Mouse (Mus musculus): ENCODE measurements around the gene Rnf213. TPM values are rescaled to one million over a fixed set of nuclear protein-coding genes. Genes with fewer than 3 reads are reported as not detected.
A peak's percentile ranks its signal among the peaks of the same experiment; 100 is the strongest.

Rnf213 gene
- total and polyA plus RNA-seq, 2 experiments from 2014 or later: 0.94 to 8.7 TPM

- H3K4me1 ChIP-seq (ENCODE audit: insufficient read depth, low read length): peaks cover 11% of the 10 kb centered on the region
Measured at GRCm38 (mm10) chr11:119490861-119491689, 98.2 kb downstream of the Rnf213 start, which contains the start of gene Endov. Endov (plus strand) TSS chr11:119491347.

GRCm38 (mm10) chr11:119491690-119492087, 98.8 kb downstream of the Rnf213 start:
- Histone ChIP-seq H3K4me2 (ENCODE audit: low read depth, low read length) (peak overlapping the region; percentile 91), H3K27ac (peak overlapping the region; percentile 94), H3K4me1 (ENCODE audit: insufficient read depth, low read length) (peaks cover 11% of the 10 kb centered on the region), H3K9me3 (ENCODE audit: low read length) (no peaks in the 10 kb centered on the region), H3K9ac (replicated peaks; ENCODE audit: low read length) (peak overlapping the region; percentile 84), H3K27me3 (ENCODE audit: insufficient read depth, low read length) (no peaks in the 10 kb centered on the region), H3K4me3 (ENCODE audit: low read length) (peak overlapping the region; percentile 80), H3K36me3 (ENCODE audit: insufficient read depth, low read length) (0 out of 2 replicates have a peak, but pooled peaks cover 4% of the 10 kb centered on the region)
- ATAC-seq: no peak
- DNase-seq (ENCODE audit: low spot score): no peak
- 5% methylated on average over 27 of the region's 27 CpGs for WGBS
- TF ChIP-seq CTCF (IDR thresholded peaks at IDR 0.05; ENCODE audit: low read depth): no peak

More at GRCm38 (mm10) chr11:119490861-119491689, 98.2 kb downstream of the Rnf213 start, which contains the start of gene Endov:
- Histone ChIP-seq H3K4me3 (ENCODE audit: low read length) (peak within 1 kb of the TSS; percentile 80), H3K9me3 (ENCODE audit: low read length) (no peaks in the 10 kb centered on the region), H3K27ac (peak within 1 kb of the TSS; percentile 94), H3K27me3 (ENCODE audit: insufficient read depth, low read length) (no peaks in the 10 kb centered on the region), H3K9ac (replicated peaks; ENCODE audit: low read length) (peak within 1 kb of the TSS; percentile 84), H3K36me3 (ENCODE audit: insufficient read depth, low read length) (0 out of 2 replicates have a peak, but pooled peaks cover 4% of the 10 kb centered on the region), H3K4me2 (ENCODE audit: low read depth, low read length) (peak within 1 kb of the TSS; percentile 91)
- 2% methylated on average over 66 of the region's 66 CpGs for WGBS
- ATAC-seq: peak; percentile 97
- TF ChIP-seq CTCF (IDR thresholded peaks at IDR 0.05; ENCODE audit: low read depth): peak; percentile 99
- DNase-seq (ENCODE audit: low spot score): peak; percentile 99

- TF ChIP-seq CTCF (IDR thresholded peaks at IDR 0.05; ENCODE audit: low read depth): no peak
- H3K27ac ChIP-seq: no peak overlapping the region
- WGBS: 95% methylated on average over 6 of the region's 6 CpGs
- H3K9ac ChIP-seq (replicated peaks; ENCODE audit: low read length): no peak overlapping the region
- 0 out of 2 replicates have a peak, but pooled peaks cover 4% of the 10 kb centered on the region for H3K36me3 ChIP-seq (ENCODE audit: insufficient read depth, low read length)
- H3K9me3 ChIP-seq (ENCODE audit: low read length): no peaks in the 10 kb centered on the region
- H3K4me1 ChIP-seq (ENCODE audit: insufficient read depth, low read length): peaks cover 11% of the 10 kb centered on the region
- DNase-seq (ENCODE audit: low spot score) (no peak), ATAC-seq (no peak)
- H3K4me3 ChIP-seq (ENCODE audit: low read length): no peak overlapping the region
- H3K4me2 ChIP-seq (ENCODE audit: low read depth, low read length): peak overlapping the region; percentile 91
- H3K27me3 ChIP-seq (ENCODE audit: insufficient read depth, low read length): no peaks in the 10 kb centered on the region
Measured at GRCm38 (mm10) chr11:119492830-119493229, 99.9 kb downstream of the Rnf213 start.

- TF ChIP-seq CTCF (IDR thresholded peaks at IDR 0.05; ENCODE audit: low read depth): no peak
- H3K9me3 ChIP-seq (ENCODE audit: low read length): no peaks in the 10 kb centered on the region
- 82% methylated on average over 4 of the region's 4 CpGs for WGBS
- no peak for ATAC-seq
- no peak overlapping the region for H3K27ac ChIP-seq
- H3K4me2 ChIP-seq (ENCODE audit: low read depth, low read length): no peak overlapping the region
- peaks cover 11% of the 10 kb centered on the region for H3K4me1 ChIP-seq (ENCODE audit: insufficient read depth, low read length)
- no peaks in the 10 kb centered on the region for H3K36me3 ChIP-seq (ENCODE audit: insufficient read depth, low read length)
- DNase-seq (ENCODE audit: low spot score): no peak
- H3K27me3 ChIP-seq (ENCODE audit: insufficient read depth, low read length): no peaks in the 10 kb centered on the region
- H3K9ac ChIP-seq (replicated peaks; ENCODE audit: low read length): no peak overlapping the region
- no peak overlapping the region for H3K4me3 ChIP-seq (ENCODE audit: low read length)
Measured at GRCm38 (mm10) chr11:119493516-119493915, 100.6 kb downstream of the Rnf213 start.

GRCm38 (mm10) chr11:119496147-119496546, 103.2 kb downstream of the Rnf213 start:
- H3K4me3 ChIP-seq (ENCODE audit: low read length): no peak overlapping the region
- H3K9me3 ChIP-seq (ENCODE audit: low read length): no peaks in the 10 kb centered on the region
- peaks cover 11% of the 10 kb centered on the region for H3K4me1 ChIP-seq (ENCODE audit: insufficient read depth, low read length)
- H3K4me2 ChIP-seq (ENCODE audit: low read depth, low read length): no peak overlapping the region
- no peak overlapping the region for H3K27ac ChIP-seq
- no peak overlapping the region for H3K9ac ChIP-seq (replicated peaks; ENCODE audit: low read length)
- TF ChIP-seq CTCF (IDR thresholded peaks at IDR 0.05; ENCODE audit: low read depth): no peak
- peaks cover 12% of the 10 kb centered on the region; the same call in 1 of the 2 replicates for H3K36me3 ChIP-seq (ENCODE audit: insufficient read depth, low read length)
- ATAC-seq: no peak
- WGBS: 84% methylated on average over 5 of the region's 5 CpGs
- no peak for DNase-seq (ENCODE audit: low spot score)
- no peaks in the 10 kb centered on the region for H3K27me3 ChIP-seq (ENCODE audit: insufficient read depth, low read length)

- Histone ChIP-seq H3K4me3 (ENCODE audit: low read length) (no peak overlapping the region), H3K36me3 (ENCODE audit: insufficient read depth, low read length) (peaks cover 23% of the 10 kb centered on the region), H3K27ac (no peak overlapping the region), H3K4me1 (ENCODE audit: insufficient read depth, low read length) (peaks cover 5% of the 10 kb centered on the region), H3K9ac (replicated peaks; ENCODE audit: low read length) (0 out of 2 replicates have a peak overlapping the region, but pooled peaks have one; percentile 5), H3K9me3 (ENCODE audit: low read length) (no peaks in the 10 kb centered on the region), H3K27me3 (ENCODE audit: insufficient read depth, low read length) (no peaks in the 10 kb centered on the region), H3K4me2 (ENCODE audit: low read depth, low read length) (no peak overlapping the region)
- DNase-seq (ENCODE audit: low spot score) (no peak), ATAC-seq (no peak)
- TF ChIP-seq CTCF (IDR thresholded peaks at IDR 0.05; ENCODE audit: low read depth): no peak
- WGBS: 62% methylated on average over 4 of the region's 4 CpGs
Measured at GRCm38 (mm10) chr11:119497451-119497850, 104.6 kb downstream of the Rnf213 start.
